Mouse (Mus musculus) fibroblast of lung, adult 2 months (primary cell): ENCODE measurements around the gene Itch.
"Not testable (repeated sequence)": the region's sequence is repeated elsewhere in the genome, so short reads cannot be mapped to it uniquely, and the experiment has no call there.

Experiments used
- DNase-seq: peaks from one replicate; pipeline ENCODE4 v3.0.0-alpha.2; 2011; ENCODE audit warnings: low read depth

Itch gene

GRCm38 (mm10) chr2:155133011-155133976 lies at the start of gene Itch:
Itch (plus strand) TSS chr2:155133509.
- DNase-seq, result peak; percentile 77

GRCm38 (mm10) chr2:155084546-155084945 lies 48.8 kb upstream of the Itch start:
- no peak for DNase-seq

DNA sequence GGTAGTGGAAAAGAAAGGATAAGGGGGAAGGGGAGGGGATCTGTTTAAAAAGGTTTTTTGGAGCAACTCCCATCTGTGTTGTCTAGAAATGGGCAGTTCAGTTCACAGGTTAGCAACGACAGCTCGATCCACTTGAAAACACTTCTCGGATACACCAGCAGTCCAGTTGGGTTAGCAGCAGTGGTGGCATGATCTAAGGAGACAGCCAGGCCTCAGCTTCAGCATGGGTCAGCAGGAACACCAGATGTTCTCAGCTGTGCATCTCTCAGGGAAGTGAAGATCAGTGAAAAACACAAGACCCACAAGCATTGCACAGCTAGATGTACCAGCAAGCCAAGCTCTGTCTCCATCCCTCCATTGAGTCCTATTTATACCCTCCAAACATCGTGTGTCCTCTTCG lies 47.0 kb upstream of the Itch start:
- DNase-seq, result no peak

DNA sequence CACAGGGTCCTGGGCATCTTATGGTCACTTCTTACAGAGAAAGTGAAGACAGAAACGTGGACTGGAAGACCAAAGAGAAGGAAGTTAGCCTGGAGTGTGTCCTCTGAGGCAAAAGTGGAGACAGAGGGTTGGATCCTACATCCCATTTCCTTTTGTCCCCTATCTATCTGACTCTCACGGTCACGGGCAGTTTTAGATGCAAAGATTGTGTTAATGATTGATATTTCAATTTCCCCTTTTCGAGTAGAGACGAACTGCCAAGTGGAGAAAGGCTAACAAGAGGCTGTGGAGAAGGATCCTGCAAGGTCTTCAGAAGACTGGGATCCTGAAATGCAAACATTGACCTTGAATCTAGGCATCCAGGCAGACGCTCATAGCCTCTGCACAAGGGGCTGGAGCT lies 45.0 kb upstream of the Itch start:
- DNase-seq, result no peak

GRCm38 (mm10) chr2:155090909-155091742 lies 42.2 kb upstream of the Itch start:
- no peak for DNase-seq

GRCm38 (mm10) chr2:155091743-155092075 lies 41.6 kb upstream of the Itch start:
- DNase-seq, result no peak

GRCm38 (mm10) chr2:155093418-155093817 lies 39.9 kb upstream of the Itch start:
- DNase-seq, result no peak

GRCm38 (mm10) chr2:155098720-155099380 lies 34.5 kb upstream of the Itch start:
- no peak for DNase-seq

- DNase-seq, result no peak
Observed at GRCm38 (mm10) chr2:155099421-155099820, 33.9 kb upstream of the Itch start.

DNA sequence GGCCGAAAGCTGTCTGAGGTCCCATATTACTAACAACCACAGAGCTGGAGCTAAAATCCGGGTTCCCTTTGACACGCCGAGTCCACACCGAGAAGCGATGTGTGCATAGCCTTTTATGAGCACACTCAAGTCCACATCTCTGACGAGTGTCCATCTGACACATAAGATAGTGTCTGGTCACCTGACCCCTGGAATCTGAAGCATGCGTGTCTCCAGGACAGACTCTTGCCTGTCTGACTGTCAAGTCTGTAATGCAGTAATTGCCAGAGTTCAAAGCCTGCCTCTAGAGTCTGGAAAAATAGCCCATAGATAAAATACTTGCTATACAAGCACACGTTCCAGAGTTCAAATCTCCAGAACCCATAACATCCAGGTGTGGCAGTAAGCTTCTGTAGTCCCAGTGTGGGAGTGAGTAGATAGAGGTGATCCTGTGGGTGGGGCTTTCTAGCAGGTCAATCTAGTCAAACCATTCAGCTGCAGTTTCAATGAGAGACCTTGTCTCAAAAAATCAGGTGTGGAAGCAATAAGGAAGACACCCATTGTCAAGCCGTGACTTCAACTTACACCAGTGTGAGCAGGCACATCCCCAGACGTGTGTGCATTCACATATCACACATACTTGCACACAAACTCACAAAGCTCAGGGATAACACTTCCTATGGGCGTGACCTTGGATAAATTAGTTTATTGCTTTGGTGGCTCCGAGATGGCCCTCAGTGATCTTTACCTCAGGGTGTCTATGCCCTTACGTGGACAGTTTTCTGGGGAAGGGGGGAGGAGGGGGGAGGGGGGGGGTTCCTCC lies 33.1 kb upstream of the Itch start:
- no peak for DNase-seq

- no peak for DNase-seq
Observed at GRCm38 (mm10) chr2:155100796-155101259, 32.5 kb upstream of the Itch start.

GRCm38 (mm10) chr2:155101761-155102181 lies 31.5 kb upstream of the Itch start:
- DNase-seq, result no peak

- DNase-seq, result no peak
Observed at GRCm38 (mm10) chr2:155103607-155104006, 29.7 kb upstream of the Itch start.

- not testable (repeated sequence) for DNase-seq
Observed at GRCm38 (mm10) chr2:155107276-155107675, 26.0 kb upstream of the Itch start.

- no peak for DNase-seq
Observed at GRCm38 (mm10) chr2:155115216-155115830, 18.0 kb upstream of the Itch start.

DNA sequence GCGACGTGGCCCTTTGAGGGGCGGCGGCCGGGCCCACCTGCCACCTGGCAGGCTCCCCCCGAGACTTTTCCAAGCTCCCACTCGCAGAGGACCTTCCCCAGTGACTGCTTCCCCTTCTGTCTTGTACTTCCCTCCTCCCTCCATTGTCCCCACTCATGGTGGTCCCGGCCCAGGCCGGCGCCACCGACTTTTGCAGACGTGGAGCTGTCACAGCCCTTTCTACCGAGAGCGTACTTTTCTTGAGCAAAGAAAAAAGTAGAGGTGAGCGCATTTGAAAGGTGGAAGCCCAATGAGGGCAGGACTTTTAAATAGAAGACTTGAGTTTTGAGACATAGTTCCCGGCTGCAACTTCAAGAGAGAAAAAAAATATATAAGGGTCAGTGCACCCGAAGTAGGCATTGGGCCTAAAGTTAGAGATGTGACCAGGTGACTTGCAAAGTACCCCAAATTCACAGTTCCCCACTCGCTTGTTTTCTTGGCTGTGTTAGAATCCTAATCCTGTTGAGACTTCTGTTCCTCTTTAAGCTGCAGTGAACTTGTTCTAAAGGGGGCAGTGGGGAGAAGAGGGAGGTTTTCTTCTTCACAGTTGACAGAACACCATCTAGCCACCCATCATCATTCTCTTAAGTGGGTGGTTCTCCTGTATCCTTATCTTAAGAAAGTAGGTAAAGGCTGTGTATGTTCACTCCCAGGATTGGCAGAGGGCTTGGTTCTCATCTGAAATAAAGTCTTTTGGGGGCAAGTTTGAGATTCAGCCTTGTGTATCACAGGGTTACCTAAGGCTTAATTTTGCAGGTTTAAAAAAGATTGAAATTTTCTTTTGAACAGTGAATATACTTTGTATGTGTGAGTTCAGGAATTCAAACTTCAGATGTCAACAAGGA lies 910 bp downstream of the Itch start:
- DNase-seq, result no peak

DNA sequence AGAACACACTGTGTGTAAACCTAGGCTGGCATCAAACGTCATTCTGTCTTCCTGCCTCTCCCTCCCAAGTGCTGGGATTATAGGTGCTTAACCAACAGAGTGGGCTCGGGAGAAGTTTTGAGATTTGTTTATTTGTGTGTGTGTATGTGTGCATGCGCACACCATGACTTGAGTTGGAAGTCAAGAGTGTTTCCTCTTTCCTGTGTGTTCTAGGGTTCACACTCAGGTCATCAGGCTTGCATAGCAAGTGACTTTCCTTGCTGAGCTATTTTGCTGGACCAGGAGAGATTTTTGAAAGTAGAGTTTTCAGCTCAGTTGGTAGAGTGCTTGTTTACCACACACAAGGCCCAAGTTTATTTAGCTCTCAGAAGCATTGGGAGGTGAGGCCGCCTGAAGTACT lies 1.8 kb downstream of the Itch start:
- no peak for DNase-seq

DNA sequence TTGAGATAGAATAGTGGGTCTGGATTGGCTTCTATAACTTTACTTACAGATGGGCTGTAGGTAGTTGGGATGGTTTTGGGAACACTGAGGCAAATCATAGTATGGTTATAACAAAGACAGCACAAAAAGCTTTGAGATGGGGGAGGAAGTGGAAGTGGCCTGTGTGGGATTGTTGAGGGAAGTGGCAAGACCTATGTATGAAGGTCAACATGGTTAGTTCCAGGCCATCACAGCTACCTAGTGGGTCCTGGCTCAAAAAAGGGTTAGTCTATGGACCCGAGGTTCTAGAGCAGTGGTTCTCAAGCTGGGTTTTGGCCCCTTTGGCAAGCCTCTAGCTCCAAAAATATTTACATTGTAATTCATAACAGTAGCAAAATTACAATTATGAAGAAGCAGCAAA lies 2.2 kb downstream of the Itch start:
- no peak for DNase-seq

DNA sequence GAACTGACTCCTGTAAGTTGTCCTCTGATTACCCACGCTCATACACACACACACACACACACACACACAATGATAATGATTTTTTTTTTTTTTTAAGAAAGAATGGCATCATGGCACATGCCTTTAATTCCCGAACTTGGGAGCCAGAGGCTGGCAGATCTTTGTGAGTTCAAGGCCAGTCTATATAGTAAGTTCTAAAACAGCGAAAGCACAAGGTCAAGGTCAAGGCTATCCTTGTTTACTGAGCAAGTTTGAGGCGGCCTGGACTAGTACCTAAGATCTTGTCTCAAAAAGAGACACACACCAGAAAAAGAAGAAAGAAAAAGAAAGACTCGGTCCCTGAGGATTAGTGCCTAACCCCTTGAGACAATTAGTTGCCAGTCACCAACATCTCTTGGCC lies 7.7 kb downstream of the Itch start:
- DNase-seq, result no peak

GRCm38 (mm10) chr2:155142025-155142555 lies 8.8 kb downstream of the Itch start:
- DNase-seq, result no peak
